Mouse (Mus musculus): ENCODE measurements around the gene Msx1.

DNA sequence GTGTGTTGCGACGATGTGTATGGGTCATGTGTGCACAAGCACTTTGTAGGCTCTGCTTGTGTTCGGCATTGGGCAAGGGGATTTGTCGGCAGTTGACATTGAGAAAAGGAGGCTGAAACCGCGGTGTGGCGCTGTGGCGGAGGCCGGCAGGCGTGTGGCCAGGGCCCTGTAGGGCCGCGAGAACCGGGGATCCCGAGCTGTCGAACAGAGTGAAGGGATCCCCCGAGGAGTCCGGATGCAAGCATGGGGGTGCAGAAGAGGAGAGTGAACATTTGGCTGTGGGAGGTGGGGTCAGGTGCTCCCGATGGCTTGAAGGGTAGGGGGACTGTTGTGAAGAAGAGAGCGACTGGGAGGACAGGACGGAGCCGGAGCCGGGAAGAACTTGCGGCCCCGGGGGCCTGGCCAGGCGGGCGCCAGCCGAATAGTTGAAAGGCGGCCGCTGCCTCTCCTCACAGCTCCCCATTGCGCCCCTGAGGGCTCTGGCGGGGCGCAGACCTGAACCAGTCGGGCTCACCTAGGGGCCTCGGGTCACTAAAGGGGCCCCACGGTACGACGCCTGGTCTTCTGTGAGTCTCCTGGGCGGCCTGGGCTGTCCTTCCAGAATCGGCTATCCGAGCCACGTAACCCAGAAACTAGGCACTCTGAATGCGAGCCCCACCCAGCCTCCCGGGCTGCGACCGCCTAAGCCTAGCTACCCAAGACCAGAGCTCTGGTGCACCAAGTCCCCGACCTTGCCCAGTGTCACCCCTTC lies 7.3 kb downstream of the Msx1 start:
- TF ChIP-seq CTCF (IDR thresholded peaks at IDR 0.05; ENCODE audit: low read depth, low read length) (peak; percentile 60), POLR2A (IDR thresholded peaks at IDR 0.05; ENCODE audit: insufficient read depth, low read length) (no peak), EP300 (IDR thresholded peaks at IDR 0.05; ENCODE audit: insufficient read depth, low read depth, low read length) (no peak)
